Mouse (Mus musculus) heart, adult 2 months (tissue): ENCODE data around the gene Slc38a10. TPM values are rescaled to one million over a fixed set of nuclear protein-coding genes. Genes with fewer than 3 reads are reported as not detected.

ENCODE experiments used
- DNase-seq, 2 experiments: peaks; one replicate each; pipeline ENCODE4 v3.0.0; 2021
- H3K27ac ChIP-seq: fragments of 200-600 bp; 2 replicates; pipeline ENCODE4 v1.8.1; 2022
- H3K27me3 ChIP-seq: fragments of 200-500 bp; 2 replicates; pipeline ENCODE4 v1.6.1; 2012; ENCODE audit warnings: mild to moderate bottlenecking, low read length, inconsistent platforms, mixed read lengths; ENCODE audit not compliant: control insufficient read depth, insufficient read depth
- H3K36me3 ChIP-seq: fragments of 200-500 bp; 2 replicates; pipeline ENCODE4 v1.6.1; 2012; ENCODE audit warnings: low read length, inconsistent platforms; ENCODE audit not compliant: control insufficient read depth, insufficient read depth
- H3K4me1 ChIP-seq: fragments of 200-500 bp; 2 replicates; pipeline ENCODE4 v1.6.1; 2011; ENCODE audit warnings: low read length; ENCODE audit not compliant: control insufficient read depth, insufficient read depth
- H3K4me3 ChIP-seq: fragments of 200-600 bp; 2 replicates; pipeline ENCODE4 v1.8.1; 2022
- H3K79me2 ChIP-seq: fragments of 200-500 bp; replicated peaks from 2 replicates; pipeline ENCODE4 v1.6.1; 2012; ENCODE audit warnings: mild to moderate bottlenecking, inconsistent platforms, low read length, moderate library complexity, mixed read lengths; ENCODE audit not compliant: control insufficient read depth, insufficient read depth
- H3K9ac ChIP-seq: fragments of 200-500 bp; 2 replicates; pipeline ENCODE4 v1.6.1; 2012; ENCODE audit warnings: low read depth, mild to moderate bottlenecking, control low read depth, inconsistent platforms, low read length, mixed read lengths
- CTCF ChIP-seq: fragments of 200-600 bp; IDR thresholded peaks from 2 replicates; pipeline ENCODE4 v1.8.1; 2022; ENCODE audit warnings: antibody characterized with exemption, mild to moderate bottlenecking, moderate library complexity
- EP300 ChIP-seq: fragments of 200-500 bp; IDR thresholded peaks from 2 replicates; pipeline ENCODE4 v1.6.1; 2011; ENCODE audit warnings: low read depth, low read length, control low read depth; ENCODE audit not compliant: insufficient read depth
- POLR2A ChIP-seq: fragments of 200-500 bp; IDR thresholded peaks from 2 replicates; pipeline ENCODE4 v1.6.1; 2011; ENCODE audit warnings: mild to moderate bottlenecking, low read depth, low read length, control low read depth; ENCODE audit not compliant: insufficient read depth
- WGBS: fragments of 180-500 bp; shearing (Covaris S2); methylation state at CpG from one replicate; pipeline ENCODE4 v1.1.7; 2018; 5-methylcytosine and 5-hydroxymethylcytosine counted together
- intact Hi-C: fragments of 180-260 bp; cut with DNase I; formaldehyde crosslinking; loops from one replicate; pipeline ENCODE4 v1.15.1; 2025
- polyA plus RNA-seq: library from polyadenylated mRNA; depleted of rRNA; stranded (reverse); fragments of >200 nt; gene quantifications from 2 replicates; pipeline ENCODE4 v1.2.3, GENCODE M21; 2012
- total RNA-seq, 2 experiments: library from RNA; stranded (reverse); gene quantifications; 2 replicates each; pipeline ENCODE4 v1.2.3; 2021

Slc38a10 gene
- total and polyA plus RNA-seq, 3 experiments = 83.1 to 89.6 (median 84.5) TPM

DNA sequence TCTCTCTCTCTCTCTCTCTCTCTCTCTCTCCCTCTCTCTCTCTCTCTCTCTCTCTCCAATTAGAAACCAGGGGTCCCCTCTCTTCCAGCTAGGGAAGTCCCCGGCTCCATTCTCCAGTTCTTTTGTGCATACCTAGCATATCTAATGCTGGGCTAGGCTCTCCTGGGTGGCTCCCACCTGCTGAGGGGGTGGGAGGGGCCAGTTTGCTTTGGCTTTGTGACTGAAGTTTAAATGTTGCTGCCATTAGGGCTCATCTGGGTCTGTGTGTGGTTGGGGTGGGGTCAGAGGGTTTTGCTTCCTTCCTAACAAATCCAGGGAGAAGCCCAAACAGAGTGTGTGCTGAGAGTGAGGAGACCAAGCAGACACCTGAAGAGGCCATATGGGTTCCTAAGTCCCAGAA is 32.0 kb upstream of the Slc38a10 start:
- WGBS = 93% methylated on average over 1 of the region's 1 CpGs
- Histone ChIP-seq H3K27ac (no peak overlapping the region; the same call in 1 of the 2 replicates), H3K27me3 (no peaks in the 10 kb centered on the region), H3K4me3 (no peak overlapping the region), H3K36me3 (no peaks in the 10 kb centered on the region), H3K9ac (no peak overlapping the region), H3K79me2 (no peaks in the 10 kb centered on the region), H3K4me1 (peaks cover 10% of the 10 kb centered on the region)
- intact Hi-C loops = no loop called here
- TF ChIP-seq POLR2A (no peak), CTCF (no peak), EP300 (no peak)
- DNase-seq = no peak

GRCm38 (mm10) chr11:120182396-120183030 is 31.4 kb upstream of the Slc38a10 start:
- Histone ChIP-seq H3K27ac (no peak overlapping the region), H3K4me3 (no peak overlapping the region), H3K79me2 (no peaks in the 10 kb centered on the region), H3K4me1 (peaks cover 10% of the 10 kb centered on the region), H3K36me3 (no peaks in the 10 kb centered on the region), H3K9ac (no peak overlapping the region), H3K27me3 (no peaks in the 10 kb centered on the region)
- no peak for DNase-seq
- no peak for TF ChIP-seq POLR2A
- TF ChIP-seq CTCF = no peak
- TF ChIP-seq EP300 = no peak
- intact Hi-C loops = no loop called here
- WGBS = 42% methylated on average over 3 of the region's 3 CpGs

- no peak overlapping the region for H3K9ac ChIP-seq
- no peak overlapping the region for H3K4me3 ChIP-seq
- no peak for TF ChIP-seq EP300
- TF ChIP-seq POLR2A = no peak
- no peak for TF ChIP-seq CTCF
- H3K27me3 ChIP-seq = no peaks in the 10 kb centered on the region
- DNase-seq = no peak
- no peak overlapping the region for H3K27ac ChIP-seq
- WGBS = 61% methylated on average over 3 of the region's 3 CpGs
- H3K4me1 ChIP-seq = peaks cover 10% of the 10 kb centered on the region
- intact Hi-C loops = no loop called here
- no peaks in the 10 kb centered on the region for H3K79me2 ChIP-seq
- H3K36me3 ChIP-seq = no peaks in the 10 kb centered on the region
These were observed 30.2 kb upstream of the Slc38a10 start for GRCm38 (mm10) chr11:120181379-120181778.

GRCm38 (mm10) chr11:120179374-120179773 is 28.2 kb upstream of the Slc38a10 start:
- H3K9ac ChIP-seq = no peak overlapping the region
- TF ChIP-seq CTCF (no peak), POLR2A (no peak), EP300 (no peak)
- no peak overlapping the region for H3K27ac ChIP-seq
- H3K4me1 ChIP-seq = peaks cover 8% of the 10 kb centered on the region
- H3K27me3 ChIP-seq = no peaks in the 10 kb centered on the region
- WGBS = 74% methylated on average over 4 of the region's 4 CpGs
- no peak for DNase-seq
- H3K79me2 ChIP-seq = no peaks in the 10 kb centered on the region
- H3K36me3 ChIP-seq = no peaks in the 10 kb centered on the region
- intact Hi-C loops = no loop called here
- H3K4me3 ChIP-seq = no peak overlapping the region

DNA sequence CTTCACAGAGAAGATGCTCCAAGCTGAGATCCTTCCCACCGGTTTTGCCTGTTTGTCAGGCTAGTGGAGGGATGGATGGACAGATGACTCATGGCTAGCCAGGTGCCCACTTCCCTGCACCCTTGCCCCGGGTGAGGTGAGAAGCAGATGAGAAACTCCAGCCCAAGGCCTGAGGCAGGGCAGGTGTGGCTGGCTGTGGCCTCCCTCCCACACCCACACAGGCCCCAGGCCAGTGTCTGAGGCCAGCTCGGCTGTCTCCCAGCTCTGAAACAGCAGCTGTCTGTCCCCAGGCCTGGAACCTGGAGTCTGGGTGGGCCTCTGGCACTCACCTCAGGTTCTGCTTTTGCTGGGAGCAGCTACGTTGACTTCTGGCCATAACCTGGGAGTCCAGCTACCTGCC is 24.8 kb upstream of the Slc38a10 start:
- no peaks in the 10 kb centered on the region for H3K36me3 ChIP-seq
- no peaks in the 10 kb centered on the region for H3K27me3 ChIP-seq
- no peak overlapping the region for H3K27ac ChIP-seq
- DNase-seq = no peak
- TF ChIP-seq EP300 (no peak), CTCF (no peak), POLR2A (no peak)
- intact Hi-C loops = no loop called here
- no peak overlapping the region for H3K9ac ChIP-seq
- H3K4me3 ChIP-seq = no peak overlapping the region
- 76% methylated on average over 4 of the region's 4 CpGs for WGBS
- H3K4me1 ChIP-seq = no peaks in the 10 kb centered on the region
- H3K79me2 ChIP-seq = no peaks in the 10 kb centered on the region

GRCm38 (mm10) chr11:120173213-120173612 is 22.1 kb upstream of the Slc38a10 start:
- Histone ChIP-seq H3K4me1 (peaks cover 2% of the 10 kb centered on the region; the same call in 1 of the 2 replicates), H3K27me3 (no peaks in the 10 kb centered on the region), H3K9ac (no peak overlapping the region), H3K36me3 (no peaks in the 10 kb centered on the region), H3K4me3 (no peak overlapping the region), H3K27ac (no peak overlapping the region), H3K79me2 (no peaks in the 10 kb centered on the region)
- intact Hi-C loops = no loop called here
- TF ChIP-seq CTCF (no peak), POLR2A (no peak), EP300 (no peak)
- WGBS = 77% methylated on average over 14 of the region's 14 CpGs
- no peak for DNase-seq
